Mouse (Mus musculus) cerebellum, adult 9-10 months (tissue): ENCODE data around the gene Ngly1.

Experiments used
- DNase-seq: peaks from one replicate; pipeline ENCODE4 v3.0.0; 2022

Ngly1 gene

DNA sequence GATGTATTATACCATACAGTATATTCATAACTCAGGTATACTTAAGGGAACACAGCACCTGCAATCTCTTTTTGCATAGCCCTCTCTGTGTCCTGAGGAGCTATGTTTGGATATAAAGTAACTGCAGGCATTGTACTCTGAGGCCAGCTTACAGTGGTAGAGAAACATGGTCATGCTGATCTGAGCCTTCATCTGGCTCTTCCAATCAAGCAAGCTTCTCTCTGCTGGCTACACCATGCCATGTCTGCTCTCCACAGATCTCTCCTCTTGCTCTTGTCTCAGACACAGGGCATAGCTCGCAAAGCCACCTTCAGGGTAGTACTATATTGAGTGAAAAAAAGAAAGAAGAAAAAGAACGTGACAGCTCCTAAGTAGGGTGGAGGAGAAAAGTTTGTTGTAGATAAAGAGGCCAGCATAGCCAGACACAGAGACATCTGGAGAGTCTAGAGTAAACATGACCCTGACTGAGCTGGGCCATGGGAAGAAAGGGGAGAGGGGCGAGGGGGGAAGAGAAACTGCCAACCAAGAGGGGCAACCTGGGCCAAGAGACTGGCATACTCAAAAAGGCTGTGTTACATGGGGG is 86.8 kb downstream of the Ngly1 start:
- no peak for DNase-seq

- DNase-seq, result no peak
Measured at GRCm38 (mm10) chr14:16347505-16347904, 98.4 kb downstream of the Ngly1 start.

GRCm38 (mm10) chr14:16359704-16360103 is 110.6 kb downstream of the Ngly1 start:
- DNase-seq, result no peak
